Mouse (Mus musculus) thymus, postnatal 0 days (tissue): ENCODE measurements at regions not wholly inside any gene's neighbourhood (a gene's known extent, or its start where the extent isn't known, plus 50 kb on each side); places are given as distances from the start of the nearest gene placed in this dataset.

ENCODE experiments used
- DNase-seq: peaks from one replicate; pipeline ENCODE4 v3.0.0-alpha.2; 2015; ENCODE audit warnings: low spot score

- DNase-seq: no peak
These were observed 1008.7 kb downstream of the Adgrl2 start for GRCm38 (mm10) chr3:147981621-147982020.

GRCm38 (mm10) chr3:147976579-147976978, 1013.8 kb downstream of the Adgrl2 start:
- no peak for DNase-seq

- no peak for DNase-seq
These were observed 1014.3 kb downstream of the Adgrl2 start for GRCm38 (mm10) chr3:147976069-147976468.

- DNase-seq: no peak
These were observed 1014.9 kb downstream of the Adgrl2 start for GRCm38 (mm10) chr3:147975500-147975899.

GRCm38 (mm10) chr3:147974515-147974914, 1015.8 kb downstream of the Adgrl2 start:
- DNase-seq: no peak

DNA sequence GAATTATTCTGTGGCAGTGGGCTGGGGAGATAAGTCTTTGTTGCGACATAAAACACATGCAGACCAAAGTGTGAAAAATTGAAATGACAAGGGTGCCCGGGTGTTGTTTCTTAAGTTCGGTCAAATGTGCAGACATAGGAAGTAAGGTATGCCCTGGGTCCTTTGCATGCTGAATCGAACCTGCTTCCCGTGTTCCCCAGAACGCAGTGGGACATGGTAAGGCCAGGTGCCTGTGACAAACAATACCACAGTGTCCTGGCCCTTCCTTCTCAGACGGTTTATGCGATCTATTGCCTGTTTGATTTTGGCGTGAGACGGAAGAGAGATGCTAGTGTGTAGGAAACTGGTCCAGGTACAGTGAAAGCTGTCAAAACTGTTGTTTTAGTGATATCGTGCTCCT, 1022.1 kb downstream of the Adgrl2 start:
- no peak for DNase-seq

DNA sequence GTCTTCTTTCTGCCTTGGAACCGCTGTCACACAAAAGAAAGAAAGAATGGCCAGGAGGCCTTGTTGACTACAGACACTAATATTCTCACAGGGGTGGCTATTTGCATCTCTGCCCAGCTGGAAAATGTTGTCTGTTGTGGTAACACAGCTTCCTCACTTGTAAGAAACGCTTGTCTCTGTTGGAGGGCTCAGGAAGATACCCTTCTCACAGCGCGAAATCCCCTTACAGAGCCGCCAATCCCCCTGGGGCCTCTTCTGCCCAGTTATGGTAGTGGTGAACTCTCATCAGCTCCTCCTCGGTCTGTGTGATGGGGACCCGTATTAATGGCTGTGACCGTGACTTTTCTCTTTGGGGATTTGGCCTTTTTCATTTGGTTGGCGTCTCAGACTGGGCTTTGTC, 1022.5 kb downstream of the Adgrl2 start:
- DNase-seq: no peak

GRCm38 (mm10) chr3:147967261-147967660, 1023.1 kb downstream of the Adgrl2 start:
- no peak for DNase-seq

- DNase-seq: no peak
These were observed 1023.5 kb downstream of the Adgrl2 start for GRCm38 (mm10) chr3:147966827-147967226.

GRCm38 (mm10) chr3:147966379-147966778, 1024.0 kb downstream of the Adgrl2 start:
- DNase-seq: no peak

DNA sequence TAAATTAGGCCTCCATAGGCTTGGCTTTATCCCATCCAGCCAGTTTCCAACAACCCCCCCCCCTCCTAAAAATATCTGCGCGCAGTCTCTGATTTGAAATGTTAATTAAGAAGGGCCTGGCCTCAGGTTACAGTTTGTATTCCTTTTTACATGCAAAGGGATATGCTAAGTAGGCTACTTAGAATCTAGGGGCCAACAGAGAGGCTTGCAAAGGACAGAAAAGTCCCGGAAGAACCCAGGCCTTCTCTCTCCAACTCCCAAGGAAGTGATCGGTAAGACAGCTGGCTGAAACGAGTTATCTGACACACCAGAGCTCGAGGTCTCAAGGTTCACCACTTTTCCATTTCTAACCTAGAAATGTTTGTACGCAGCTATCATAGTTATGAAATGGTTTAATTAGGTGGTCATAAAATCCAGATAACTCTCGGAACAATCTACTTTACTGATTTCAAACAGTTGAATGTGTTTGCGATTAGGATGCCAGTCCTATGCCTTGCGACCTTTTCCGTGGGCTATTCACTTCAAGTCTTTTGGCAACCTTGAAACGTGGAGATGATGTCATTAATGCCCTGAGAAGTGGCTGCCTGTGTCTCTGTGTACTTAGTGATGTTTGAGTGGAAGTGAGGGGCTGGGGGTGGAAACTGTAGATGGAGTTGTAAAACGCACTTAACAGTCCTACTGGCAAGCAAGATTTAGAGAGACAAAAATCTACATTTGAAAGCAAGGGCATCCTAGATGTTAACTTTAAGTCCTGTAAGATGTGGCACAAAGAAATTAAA, 1026.5 kb downstream of the Adgrl2 start:
- DNase-seq: no peak

GRCm38 (mm10) chr3:147948041-147948592, 1042.2 kb downstream of the Adgrl2 start:
- no peak for DNase-seq

GRCm38 (mm10) chr3:147943314-147943713, 1047.0 kb downstream of the Adgrl2 start:
- DNase-seq: no peak

DNA sequence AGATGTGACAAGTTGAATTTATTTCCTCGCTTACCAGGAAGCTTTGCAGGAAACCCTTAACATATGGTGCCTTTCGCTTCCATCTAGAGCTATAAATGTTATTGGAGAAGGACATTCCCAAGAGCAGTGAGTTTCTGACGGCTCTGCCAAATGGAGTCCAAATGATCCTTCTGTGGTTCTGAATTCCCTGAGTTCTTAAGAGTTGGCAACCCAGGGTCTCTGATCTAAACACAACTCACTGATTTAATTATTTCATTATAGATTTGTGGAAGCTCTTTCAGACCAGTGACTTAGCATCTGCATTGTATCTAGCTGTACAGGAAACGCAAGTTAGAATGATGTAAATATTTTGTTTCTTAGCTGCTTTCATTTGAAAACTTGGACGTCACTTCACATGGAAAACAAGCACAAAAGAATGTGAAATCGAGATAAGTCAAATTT, 1059.5 kb downstream of the Adgrl2 start:
- DNase-seq: no peak

DNA sequence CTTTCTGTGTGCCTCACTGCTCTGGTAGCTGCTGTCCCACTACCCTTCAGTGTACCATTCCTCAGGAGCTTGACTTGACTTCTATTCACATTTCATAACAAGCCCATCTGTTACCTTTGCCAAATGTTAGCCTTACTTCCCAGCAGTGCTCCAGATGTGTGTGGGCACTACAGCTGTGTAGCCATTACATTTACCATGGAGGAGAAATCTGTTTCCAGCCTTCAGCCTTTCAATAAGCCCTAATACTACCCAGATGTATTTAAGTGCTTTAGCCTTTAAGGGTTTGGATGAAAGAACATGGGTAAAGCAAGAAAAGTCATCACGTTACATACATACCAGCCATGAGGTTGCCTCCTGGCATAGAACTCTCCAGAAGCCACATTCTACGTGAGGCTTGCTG, 1068.0 kb downstream of the Ttll7 start:
- no peak for DNase-seq

DNA sequence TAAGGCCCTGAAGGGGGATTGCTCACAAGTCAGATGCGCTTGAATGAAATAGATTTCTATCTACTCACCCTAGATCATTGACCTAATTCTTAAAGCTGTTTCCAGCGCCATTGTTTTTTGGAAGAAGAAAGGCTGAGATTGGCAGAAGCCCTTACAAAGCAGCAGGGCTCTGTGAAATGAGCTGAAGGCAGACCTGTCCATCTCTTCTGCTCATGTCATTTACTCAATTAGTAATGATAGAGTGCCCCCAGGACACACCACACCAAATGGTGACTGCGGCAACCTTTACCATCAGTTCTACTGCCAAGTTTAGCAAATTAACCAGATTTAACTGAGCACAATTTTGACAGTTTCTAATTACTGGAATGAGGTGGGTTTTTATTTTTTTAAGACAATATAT, 1067.5 kb downstream of the Ttll7 start:
- no peak for DNase-seq

GRCm38 (mm10) chr3:147919146-147919545, 1067.0 kb downstream of the Ttll7 start:
- DNase-seq: no peak

- DNase-seq: no peak
These were observed 1044.6 kb downstream of the Ttll7 start for GRCm38 (mm10) chr3:147896751-147897150.

GRCm38 (mm10) chr3:147891682-147892081, 1039.5 kb downstream of the Ttll7 start:
- DNase-seq: no peak

DNA sequence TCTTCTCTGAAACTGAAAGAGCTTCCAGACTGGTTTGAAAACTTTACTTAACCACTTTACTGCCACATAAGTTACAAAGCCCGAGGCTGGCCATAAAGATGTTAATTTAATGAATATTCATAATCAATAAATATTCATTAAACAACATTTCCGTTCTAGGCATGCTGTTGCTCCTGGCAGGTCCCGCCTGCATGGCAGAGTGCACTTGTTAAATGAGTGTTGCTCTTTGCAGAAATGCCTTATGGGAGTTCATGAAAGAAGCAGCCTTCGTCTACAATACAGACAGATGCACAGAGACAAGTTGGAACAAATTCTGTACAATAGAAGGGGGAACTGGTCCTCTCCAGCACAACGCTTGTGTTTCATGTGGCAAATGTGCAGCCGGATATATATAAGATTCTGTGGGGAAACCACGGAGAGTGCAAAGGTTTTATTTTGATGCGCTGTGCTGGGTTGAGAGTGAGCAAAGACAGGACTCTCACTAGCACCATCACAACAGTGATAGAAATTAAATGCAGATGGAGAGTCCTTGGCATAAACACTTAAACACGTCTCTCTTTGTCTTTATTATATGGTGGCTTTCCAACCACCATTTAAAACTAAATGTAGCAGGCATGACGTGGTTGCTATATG, 1034.2 kb downstream of the Ttll7 start:
- no peak for DNase-seq

DNA sequence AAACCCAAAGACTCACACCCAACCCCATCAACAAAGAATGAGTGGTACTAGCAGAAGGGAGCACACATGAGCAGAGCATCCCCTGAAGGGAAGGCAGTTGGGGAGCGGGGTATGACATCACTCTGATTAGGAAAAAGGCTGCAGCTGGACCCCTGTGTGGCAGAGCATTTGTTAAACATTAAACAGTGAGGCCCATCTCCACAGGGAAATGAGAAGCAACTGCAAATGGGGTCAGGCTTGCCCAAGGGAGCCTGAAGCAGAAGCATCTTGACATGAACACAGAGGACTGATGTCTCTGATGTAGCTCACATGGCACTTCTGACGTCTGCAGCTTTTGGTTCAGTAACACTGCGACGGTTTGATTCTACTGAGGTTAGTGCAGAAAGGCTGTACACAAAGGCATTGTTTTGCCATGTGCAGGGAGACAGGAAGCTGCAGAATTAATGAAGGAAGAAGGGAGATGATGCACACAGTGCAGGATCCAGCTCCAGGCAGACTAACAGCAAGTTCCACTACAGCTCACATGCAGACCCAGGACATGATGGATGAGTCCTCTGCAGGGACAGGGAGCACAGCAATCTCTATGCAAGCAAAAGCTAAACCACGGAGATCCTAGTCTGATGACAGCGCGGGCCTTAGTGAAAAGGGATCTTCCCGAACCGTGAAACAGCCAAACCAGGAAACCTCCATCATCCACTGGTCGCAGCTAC, 1030.9 kb downstream of the Ttll7 start:
- DNase-seq: no peak

GRCm38 (mm10) chr3:147878690-147879089, 1026.5 kb downstream of the Ttll7 start:
- no peak for DNase-seq
